Mouse (Mus musculus) WW6 (cell line): ENCODE data around the gene Cldn2.
A peak's percentile ranks its signal among the peaks of the same experiment; 100 is the strongest.

Experiments
- DNase-seq: peaks from one replicate; pipeline ENCODE4 v3.0.0-alpha.2; 2013; ENCODE audit warnings: low read depth, low spot score

Cldn2 gene

DNA sequence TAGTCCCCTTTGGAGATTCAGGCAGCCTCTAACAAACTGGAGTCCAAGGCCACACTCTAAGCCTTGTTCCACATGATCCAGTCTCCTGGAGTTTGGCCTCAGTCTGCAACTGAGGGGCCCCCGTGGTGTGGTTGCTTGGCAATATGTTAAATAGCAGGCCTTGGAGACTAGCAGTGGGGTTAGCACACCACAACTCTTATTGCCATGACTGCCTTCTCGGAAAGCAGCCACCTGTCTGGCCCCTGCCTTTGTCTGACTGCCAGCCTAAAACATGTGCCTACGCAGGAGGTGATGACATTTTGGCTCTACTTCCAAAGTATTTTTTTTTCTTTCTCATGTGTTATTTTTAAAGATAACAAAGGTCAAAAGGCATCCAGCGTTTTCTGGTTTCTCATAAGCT is 7.5 kb downstream of the Cldn2 start:
- no peak for DNase-seq

DNA sequence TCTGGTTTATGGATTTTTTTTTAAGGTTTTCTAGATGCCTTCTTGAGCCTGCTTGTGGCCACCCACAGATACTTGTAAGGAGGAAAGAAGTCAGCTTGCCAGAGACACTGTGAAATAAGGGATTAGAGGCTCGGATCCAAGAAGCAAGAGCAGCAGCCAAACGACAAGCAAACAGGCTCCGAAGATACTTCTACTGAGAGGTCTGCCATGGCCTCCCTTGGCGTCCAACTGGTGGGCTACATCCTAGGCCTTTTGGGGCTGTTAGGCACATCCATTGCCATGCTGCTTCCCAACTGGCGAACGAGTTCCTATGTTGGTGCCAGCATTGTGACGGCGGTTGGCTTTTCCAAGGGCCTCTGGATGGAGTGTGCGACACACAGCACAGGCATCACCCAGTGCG is 7.9 kb downstream of the Cldn2 start:
- no peak for DNase-seq

DNA sequence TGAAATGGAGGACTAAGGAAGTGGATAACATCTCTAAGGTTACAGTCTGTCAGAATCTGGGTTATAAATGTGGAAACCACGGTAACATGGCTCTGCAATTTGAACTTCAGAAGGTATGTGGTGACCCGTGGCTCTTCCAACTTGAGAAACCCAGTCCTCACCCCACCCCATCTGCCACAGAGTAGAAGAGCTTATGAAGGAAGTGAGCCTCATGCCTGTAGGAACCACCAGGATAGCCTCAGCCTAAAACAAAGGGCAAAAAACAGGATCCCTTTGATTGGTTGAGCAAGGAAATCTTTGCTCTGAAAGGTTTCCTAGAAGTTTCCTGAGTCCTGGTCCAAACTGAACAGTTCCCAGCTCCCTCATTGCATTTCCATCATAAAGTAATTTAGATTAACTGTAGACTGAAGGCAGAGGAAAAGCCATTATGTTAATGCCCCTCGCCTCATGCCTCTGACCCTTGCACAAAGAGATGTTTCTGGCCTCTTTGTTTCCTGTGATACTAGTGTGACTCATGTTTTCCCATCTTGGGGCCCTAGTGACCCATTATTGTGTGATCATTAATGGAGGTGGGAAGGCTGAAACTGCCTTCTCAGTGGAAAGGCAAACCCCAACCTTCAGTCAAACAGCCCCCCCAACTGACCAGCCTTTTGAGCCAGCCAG is 12.1 kb downstream of the Cldn2 start:
- no peak for DNase-seq

DNA sequence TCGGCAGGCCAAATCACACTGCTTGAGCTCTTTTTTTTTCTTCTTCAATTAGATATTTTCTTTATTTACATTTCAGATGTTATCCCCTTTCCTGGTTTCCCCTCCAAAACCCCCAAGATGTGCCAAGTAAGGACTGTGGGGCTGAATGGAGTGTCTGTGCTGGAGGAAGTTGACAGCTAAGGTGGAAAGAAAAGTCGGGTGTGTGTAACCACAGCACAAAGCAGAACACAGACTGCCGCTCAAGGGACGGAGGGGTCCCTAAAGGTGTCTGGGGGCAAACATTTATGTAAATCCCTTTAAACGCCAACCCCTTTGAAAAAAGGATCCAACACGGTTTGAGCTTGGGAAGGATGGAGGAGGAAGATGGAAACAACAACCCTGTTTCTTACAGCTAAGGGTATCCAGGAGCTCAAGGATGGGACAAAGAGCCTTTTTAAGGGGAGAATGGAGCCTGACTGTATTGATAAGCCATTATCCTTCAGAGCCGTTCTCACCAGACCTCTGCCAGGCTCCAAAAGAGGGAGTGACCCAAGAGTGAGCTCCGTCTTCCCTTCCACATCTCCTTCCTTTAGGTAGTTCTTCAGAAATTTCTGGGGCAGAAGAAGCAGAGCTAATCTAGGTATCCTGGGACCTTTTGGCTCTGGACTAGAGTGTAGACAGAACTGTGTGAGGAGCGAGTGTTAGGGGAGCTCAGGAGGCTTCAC is 12.8 kb downstream of the Cldn2 start:
- no peak for DNase-seq

DNA sequence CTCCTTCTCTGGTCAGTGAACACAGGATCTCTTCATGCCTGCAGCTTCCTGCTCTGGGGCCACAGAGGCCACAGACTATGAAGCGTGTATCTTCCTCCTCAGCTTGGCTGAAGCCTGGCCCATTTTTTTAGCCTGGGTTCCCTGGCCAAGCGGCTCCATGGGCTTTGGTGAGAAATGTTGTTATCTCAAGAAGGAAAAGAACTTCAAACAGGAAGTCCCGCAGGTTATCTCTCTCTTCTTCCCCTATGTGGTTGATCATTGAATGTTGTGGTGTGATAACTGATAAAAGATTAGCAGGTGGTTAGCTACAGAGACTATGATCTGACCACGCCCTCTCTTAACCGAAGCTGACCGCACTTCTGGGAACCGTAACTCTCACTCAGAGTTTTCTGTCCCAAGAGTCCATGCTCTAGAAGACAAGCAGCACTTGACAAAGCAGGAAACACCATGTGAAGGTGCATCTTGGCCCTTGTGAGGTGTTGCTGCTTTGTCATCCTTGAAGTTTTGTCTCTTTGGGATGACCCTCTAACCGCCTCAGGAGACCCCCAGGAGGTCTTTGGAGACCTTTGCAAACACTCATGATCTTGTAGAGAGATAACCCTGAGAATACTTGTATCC is 13.5 kb downstream of the Cldn2 start:
- no peak for DNase-seq

DNA sequence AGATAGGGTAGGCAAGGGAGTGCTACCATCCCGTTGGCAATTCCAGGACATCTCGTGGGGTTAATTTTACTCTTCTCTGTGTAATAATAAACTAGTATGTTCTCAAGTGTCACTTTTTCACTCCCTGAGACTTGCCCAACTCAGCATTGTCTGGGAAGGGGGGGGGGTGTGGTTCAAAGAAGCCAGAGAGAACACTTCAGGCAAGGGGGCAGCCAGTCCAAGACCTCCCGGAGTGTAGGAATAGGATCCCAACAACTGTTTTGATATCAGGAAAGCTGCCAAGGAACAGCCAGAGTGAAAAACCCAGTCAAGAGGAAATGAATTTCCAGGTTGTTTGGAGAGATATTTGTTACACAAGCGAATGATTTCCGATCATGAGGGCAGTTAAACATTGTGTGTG is 14.6 kb downstream of the Cldn2 start:
- DNase-seq = no peak

DNA sequence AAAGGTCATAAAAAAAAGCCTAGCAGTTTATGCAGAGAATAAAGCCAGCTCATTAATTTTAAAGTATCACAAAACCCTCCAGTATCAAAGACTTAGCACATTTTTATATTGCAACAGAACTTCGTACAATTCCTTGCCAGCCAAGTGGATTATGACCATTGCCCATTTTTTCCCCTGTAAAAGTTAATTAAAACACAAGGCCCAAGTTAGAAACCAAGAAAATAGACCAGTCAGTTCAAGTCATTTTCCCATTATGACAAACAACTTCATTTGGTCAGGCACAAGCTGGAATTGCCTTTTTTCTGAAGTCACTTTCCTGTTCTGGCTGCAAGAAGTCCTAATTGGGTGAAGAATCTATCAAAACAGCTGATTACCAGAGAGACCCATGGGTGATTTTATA is 24.8 kb downstream of the Cldn2 start:
- no peak for DNase-seq

DNA sequence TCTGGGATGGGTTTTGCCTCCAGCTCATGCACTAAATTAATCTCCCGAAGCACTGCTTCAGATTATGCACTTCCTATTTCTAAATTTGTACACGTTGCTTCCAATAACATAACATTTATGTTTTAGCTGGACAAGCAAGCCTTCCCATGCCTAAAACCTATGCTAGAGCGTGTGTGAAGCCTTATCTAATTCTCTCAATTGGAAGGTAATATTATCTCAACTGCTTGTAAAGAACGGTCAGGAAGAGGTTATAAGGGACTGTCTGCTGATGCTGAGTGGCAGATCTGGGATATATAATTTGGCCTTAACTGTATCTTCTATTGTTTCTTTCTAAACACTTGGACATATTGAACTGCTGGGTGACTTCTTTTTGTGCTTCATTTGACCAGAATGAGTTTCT is 26.3 kb downstream of the Cldn2 start:
- no peak for DNase-seq

DNA sequence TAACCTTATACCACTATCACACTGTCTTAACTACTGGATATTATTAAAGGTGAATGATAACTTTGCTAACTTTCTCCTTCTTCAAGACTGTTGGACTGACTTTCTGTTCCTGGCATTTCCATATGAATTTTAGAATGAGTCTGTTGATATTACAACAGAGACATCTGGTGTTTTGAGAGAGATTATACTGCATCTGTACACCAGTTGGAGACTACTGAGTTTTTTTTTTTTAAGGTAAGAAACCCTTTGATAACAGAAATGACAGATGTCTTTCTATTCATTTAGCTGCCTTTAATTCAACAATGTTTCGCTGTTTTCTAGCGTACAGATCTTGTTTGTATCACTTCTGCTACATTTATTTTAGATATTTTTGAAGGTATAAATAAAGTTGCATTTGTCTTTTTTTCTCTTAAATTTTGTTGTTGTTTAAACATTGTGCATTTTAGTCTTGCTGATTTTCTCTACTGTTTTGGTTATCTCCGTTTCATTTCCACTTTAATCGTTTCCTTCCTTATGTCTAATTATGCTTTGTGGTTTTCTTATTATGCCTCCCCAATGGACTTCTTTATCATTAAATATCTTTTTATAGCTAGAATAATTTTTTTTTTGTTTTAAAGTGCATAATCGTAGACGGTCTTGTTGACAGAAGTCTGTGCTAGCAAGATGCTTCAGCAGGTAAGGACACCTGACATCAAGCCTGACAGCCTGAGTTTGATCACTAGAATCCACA is 27.9 kb downstream of the Cldn2 start:
- DNase-seq = no peak

DNA sequence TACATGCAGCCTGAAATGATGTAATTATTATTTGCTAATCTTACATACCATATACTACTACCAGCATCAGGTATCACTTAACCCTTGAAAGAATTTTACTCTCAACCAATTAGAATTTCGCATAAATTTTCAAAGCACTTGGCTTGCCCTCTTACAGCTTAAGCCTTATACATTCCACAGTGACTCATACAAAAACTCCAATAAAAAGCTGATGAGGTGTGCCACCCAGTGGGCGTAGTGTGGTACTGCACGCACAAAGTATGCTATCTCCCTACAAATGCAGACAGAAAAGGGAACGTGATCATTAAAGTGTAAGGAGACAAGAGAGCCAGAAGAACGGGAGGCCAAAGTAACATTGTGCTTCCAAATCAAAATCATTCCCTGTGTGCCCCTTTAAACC is 31.8 kb downstream of the Cldn2 start:
- peak; percentile 18 for DNase-seq

DNA sequence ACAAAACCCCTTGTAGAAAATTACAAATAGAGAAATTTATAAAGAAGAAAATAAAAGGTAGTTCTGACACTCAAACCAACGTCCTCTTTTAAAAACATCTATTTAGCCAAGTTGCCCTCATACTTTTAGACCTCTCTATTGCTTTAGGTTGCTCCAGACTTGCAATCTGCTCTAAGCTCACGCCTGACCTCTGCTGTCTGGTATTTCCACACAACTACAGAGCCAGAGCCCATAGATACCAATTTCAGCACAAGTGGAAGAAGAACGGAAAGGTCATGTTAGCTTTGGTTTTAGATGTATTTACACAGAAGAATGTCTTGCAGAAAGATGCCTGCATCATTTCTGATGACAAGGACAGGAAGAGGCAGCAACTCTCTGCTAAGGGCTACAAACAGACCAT is 38.4 kb downstream of the Cldn2 start:
- no peak for DNase-seq

DNA sequence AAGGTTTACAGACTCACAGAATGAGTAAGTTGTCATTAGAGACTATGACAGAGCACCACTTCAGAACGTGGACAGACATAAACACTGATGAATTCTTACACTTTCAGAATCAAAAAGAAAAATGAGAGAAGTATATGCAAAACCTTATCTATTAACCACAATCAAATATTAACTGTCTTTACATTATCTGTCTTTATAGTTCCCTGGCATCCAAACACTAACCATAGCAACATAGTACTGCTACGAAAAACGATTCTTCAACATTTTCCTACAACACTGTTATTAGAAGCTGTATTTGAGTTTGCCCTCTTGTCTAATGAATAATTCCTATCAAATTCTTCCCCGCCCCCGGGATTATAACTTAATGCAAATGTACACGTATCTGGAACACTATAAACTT is 40.5 kb downstream of the Cldn2 start:
- no peak for DNase-seq

DNA sequence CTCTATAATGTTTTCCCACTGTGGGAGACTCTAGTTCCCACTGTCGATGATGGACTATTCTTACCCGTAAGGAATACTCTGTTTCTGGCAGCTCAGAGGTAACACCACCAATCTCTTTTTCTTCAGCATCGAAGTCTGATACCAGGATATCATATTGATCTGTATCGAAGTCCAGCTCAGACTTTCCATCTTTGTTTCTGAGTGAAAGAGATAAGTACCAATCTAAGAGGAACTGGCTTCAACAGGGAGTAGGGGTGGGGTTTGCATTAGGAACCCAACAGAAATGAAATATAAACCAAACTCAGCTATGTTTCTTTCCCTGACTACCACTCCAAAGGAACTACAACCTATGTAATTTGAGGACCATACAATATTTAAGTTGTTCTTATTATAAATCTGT is 54.2 kb downstream of the Cldn2 start:
- DNase-seq = no peak

DNA sequence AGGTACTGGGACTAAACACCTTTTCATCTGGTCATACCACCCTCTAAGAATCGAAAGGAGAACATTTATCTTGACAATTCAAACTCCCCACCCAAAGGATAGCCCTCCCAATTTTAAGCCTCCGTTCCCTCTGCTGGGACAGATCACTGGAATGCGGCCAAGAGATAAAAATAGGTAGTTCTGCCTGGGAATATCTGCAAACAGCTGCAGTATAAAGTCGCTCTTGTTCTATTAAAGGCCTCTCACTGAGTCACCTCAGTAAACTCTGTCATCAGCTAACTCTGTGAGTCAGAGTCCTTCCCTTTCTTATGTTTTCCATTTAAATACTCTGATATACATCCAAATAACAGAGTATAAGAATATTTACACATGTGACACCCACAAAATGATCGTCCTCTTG is 58.8 kb downstream of the Cldn2 start:
- no peak for DNase-seq
